ENCODE assay signal across 12 mouse cellular contexts in genomic region chr2:83303515-83303914, GRCm38 (mm10).
"Had no signal": no experiment of that assay in that cellular context is flagged by ENCODE, and none has a peak within 500 bp of the region (broad histone marks: within the 10 kb centered on the region; RNA-seq: fewer than 3 reads in every experiment).

No protein-coding gene starts in this region.

- H3K4me1 ChIP-seq: kidney, embryonic 15.5 days; limb, embryonic 15.5 days; liver, embryonic 12.5 days; midbrain, embryonic 12.5 days had no signal

- DNase-seq: kidney, adult 2 months; kidney, postnatal 14 days; lung, embryonic 14.5 days; lung, postnatal 10 days; lung, postnatal 4 days; spleen, adult 18-20 months; thymus, adult 18-20 months; thymus, postnatal 14 days had no signal

- H3K4me3 ChIP-seq: kidney, embryonic 15.5 days; limb, embryonic 15.5 days; liver, embryonic 12.5 days; midbrain, embryonic 12.5 days had no signal

- ATAC-seq: liver, embryonic 12.5 days had no signal

- H3K27me3 ChIP-seq: kidney, embryonic 15.5 days; limb, embryonic 15.5 days; liver, embryonic 12.5 days; midbrain, embryonic 12.5 days had no signal

- H3K4me2 ChIP-seq: kidney, embryonic 15.5 days; limb, embryonic 15.5 days; liver, embryonic 12.5 days; lung, embryonic 14.5 days; midbrain, embryonic 12.5 days had no signal

- H3K27ac ChIP-seq: kidney, embryonic 15.5 days; limb, embryonic 15.5 days; liver, embryonic 12.5 days; midbrain, embryonic 12.5 days had no signal

- H3K36me3 ChIP-seq: kidney, embryonic 15.5 days; limb, embryonic 15.5 days; liver, embryonic 12.5 days; midbrain, embryonic 12.5 days had no signal

- H3K9me3 ChIP-seq: kidney, embryonic 15.5 days; limb, embryonic 15.5 days; liver, embryonic 12.5 days; midbrain, embryonic 12.5 days had no signal

- H3K9ac ChIP-seq: kidney, embryonic 15.5 days; limb, embryonic 15.5 days; liver, embryonic 12.5 days; lung, embryonic 14.5 days; midbrain, embryonic 12.5 days had no signal
